Mouse (Mus musculus): Measurements from ENCODE around the gene Zbtb34.

DNA sequence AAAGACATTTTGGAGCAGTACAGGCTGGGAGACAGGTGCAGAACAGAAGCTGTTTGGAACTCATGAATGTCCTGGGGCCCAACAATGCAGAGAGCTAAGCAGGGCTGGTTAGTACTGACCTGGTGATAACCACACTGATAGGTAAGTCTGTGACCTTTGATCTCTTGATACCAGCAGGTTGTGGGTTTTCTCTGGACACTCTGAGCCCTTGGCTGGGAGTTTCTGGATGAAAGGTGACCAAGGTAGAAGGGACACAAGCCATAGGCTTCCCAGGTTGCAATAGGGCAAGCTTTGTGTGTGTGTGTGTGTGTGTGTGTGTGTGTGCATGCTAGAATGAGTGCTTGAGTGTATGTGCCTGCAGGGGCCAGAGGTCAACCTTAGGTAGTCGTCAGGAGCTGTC lies 15.7 kb upstream of the Zbtb34 start:
- TF ChIP-seq CTCF (IDR thresholded peaks at IDR 0.05; ENCODE audit: control insufficient read depth, insufficient read depth, insufficient read length) (no peak), MAX (IDR thresholded peaks at IDR 0.05) (no peak), CEBPB (IDR thresholded peaks at IDR 0.05; ENCODE audit: low read depth) (no peak), USF1 (IDR thresholded peaks at IDR 0.05; ENCODE audit: low read depth) (no peak), MYOD1 (IDR thresholded peaks at IDR 0.05; ENCODE audit: control insufficient read depth, insufficient read length, low read depth) (no peak), MYOG (IDR thresholded peaks at IDR 0.05; ENCODE audit: control insufficient read depth, extremely low read depth, insufficient read length) (no peak)

Data from C2C12 (cell line).